Mouse (Mus musculus): ENCODE results near the gene Emilin2.

GRCm38 (mm10) chr17:71288808-71289548 lies 22.8 kb downstream of the Emilin2 start:
- TF ChIP-seq CTCF (IDR thresholded peaks at IDR 0.05; ENCODE audit: extremely low read depth, insufficient read length, insufficient replicate concordance, low read depth, low read length) (no peak), POLR2A (IDR thresholded peaks at IDR 0.05; ENCODE audit: low read depth, low read length) (no peak)

Measured in small intestine, adult 2 months (tissue).